Mouse (Mus musculus): ENCODE measurements around the gene Whrn. TPM values are rescaled to one million over a fixed set of nuclear protein-coding genes. Genes with fewer than 3 reads are reported as not detected.

Gene Whrn
- total and polyA plus RNA-seq, 2 experiments = 0.37 to 0.89 TPM

DNA sequence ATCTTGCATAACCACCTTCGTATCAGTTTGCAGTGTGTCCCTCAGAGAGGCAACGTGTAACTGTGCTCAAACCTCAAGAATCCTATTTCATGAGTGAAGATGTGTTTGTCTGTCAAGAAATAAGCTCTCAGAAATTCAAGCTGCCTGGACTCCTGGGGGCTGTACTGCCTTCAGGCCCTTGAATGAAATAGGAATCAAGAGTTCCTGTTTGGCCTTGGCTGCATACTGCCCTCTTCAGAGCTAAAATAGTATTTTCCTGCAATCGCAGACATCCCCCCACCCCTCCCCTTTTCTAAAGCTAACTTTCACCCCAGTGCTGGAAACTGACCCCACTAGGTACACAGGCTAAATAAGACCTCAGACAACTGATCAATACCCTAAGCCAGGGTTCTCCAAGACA, 2.6 kb upstream of the Whrn start:
- Histone ChIP-seq H3K9ac (ENCODE audit: low read depth, low read length) (no peak overlapping the region), H3K79me2 (ENCODE audit: control insufficient read depth, insufficient read depth, low read length) (no peaks in the 10 kb centered on the region), H3K4me3 (ENCODE audit: insufficient read depth, low read depth, low read length) (no peak overlapping the region), H3K27me3 (ENCODE audit: control insufficient read depth, insufficient read depth, low read length) (peaks cover 6% of the 10 kb centered on the region), H3K27ac (replicated peaks; ENCODE audit: insufficient read depth, low read depth, low read length) (no peak overlapping the region), H3K4me1 (ENCODE audit: control insufficient read depth, insufficient read depth, low read length) (peaks cover 3% of the 10 kb centered on the region), H3K36me3 (ENCODE audit: control insufficient read depth, insufficient read depth, low read length) (no peaks in the 10 kb centered on the region)
- TF ChIP-seq CTCF (IDR thresholded peaks at IDR 0.05; ENCODE audit: low read depth, low read length) (no peak), POLR2A (IDR thresholded peaks at IDR 0.05; ENCODE audit: extremely low read depth, insufficient read depth, low read length) (no peak)
- 38% methylated on average over 3 of the region's 3 CpGs for WGBS
- DNase-seq (ENCODE audit: extremely low read depth, low read depth, low spot score) = no peak

DNA sequence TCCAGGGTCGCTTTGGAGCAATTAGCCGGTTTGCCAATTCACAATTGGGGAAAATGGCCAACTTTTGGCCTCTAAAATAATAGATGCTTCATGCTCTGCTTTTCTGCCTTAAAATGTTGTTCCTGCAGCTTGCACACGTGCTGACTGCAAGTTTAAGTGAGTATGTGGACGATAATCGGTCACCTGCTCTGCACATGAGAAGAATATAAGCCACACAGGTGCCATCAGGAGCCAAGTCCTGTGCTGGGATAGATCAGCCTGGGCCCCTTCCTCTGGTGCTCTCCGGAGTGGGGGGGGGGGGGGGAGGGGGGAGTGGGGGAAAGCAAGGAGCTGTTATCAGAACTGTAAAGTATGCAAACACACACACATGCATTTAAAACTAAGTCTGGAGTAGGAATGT, 521 bp upstream of the Whrn start:
- Histone ChIP-seq H3K4me1 (ENCODE audit: control insufficient read depth, insufficient read depth, low read length) (peaks cover 3% of the 10 kb centered on the region), H3K27ac (replicated peaks; ENCODE audit: insufficient read depth, low read depth, low read length) (no peak overlapping the region), H3K36me3 (ENCODE audit: control insufficient read depth, insufficient read depth, low read length) (no peaks in the 10 kb centered on the region), H3K4me3 (ENCODE audit: insufficient read depth, low read depth, low read length) (peak overlapping the region; percentile 45), H3K27me3 (ENCODE audit: control insufficient read depth, insufficient read depth, low read length) (peaks cover 6% of the 10 kb centered on the region), H3K79me2 (ENCODE audit: control insufficient read depth, insufficient read depth, low read length) (no peaks in the 10 kb centered on the region), H3K9ac (ENCODE audit: low read depth, low read length) (peak overlapping the region; percentile 32; the same call in 1 of the 2 replicates)
- TF ChIP-seq CTCF (IDR thresholded peaks at IDR 0.05; ENCODE audit: low read depth, low read length) = no peak
- no peak for TF ChIP-seq POLR2A (IDR thresholded peaks at IDR 0.05; ENCODE audit: extremely low read depth, insufficient read depth, low read length)
- WGBS = 15% methylated on average over 6 of the region's 6 CpGs
- peak; percentile 6 for DNase-seq (ENCODE audit: extremely low read depth, low read depth, low spot score)

DNA sequence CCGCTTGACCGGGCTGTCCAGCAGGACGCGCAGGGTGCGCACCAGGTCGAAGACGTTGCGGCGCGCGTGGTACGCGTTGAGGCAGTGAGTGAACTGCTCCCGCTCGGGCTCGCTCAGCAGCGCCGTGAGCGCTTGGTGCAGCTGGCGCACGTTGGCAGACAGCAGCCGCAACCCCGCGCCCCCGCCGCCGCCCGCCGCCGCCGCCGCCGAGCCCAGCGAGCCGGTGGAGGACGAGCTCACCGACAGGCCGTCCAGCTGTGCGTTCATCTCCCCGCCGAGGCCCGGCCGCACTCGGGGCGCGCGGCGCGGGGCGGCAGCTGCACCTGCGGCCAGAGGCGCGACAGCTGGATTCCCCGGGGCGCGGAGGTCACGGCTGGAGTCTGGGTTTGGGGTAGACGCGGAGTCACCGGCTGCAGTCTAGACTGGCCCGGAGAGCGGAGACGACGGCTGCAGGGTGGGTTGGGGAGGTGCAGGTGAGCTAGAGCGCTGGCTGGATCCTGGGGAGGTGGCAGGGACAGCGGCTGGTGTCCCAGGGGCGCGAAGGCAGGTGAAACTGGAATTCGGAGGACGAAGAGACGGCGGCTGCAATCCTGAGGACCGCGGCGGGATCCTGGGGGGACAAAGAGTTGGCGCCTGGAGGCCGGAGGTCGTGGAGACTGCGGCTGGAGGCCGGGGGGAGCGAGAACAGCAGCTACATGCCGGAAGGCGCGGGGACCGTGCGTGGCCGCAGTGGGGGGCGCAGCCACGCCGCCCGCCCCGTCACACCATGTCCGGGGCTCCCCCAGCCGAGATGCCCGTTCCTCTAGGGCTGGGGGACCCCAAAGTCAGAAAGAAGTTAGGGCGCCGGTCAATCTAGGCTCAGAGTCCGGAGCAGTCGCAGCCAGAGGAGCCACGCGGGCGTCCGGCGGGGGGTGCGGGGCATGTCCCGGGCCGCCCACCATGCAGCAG, 550 bp downstream of the Whrn start:
- Histone ChIP-seq H3K27me3 (ENCODE audit: control insufficient read depth, insufficient read depth, low read length) (peaks cover 6% of the 10 kb centered on the region), H3K36me3 (ENCODE audit: control insufficient read depth, insufficient read depth, low read length) (no peaks in the 10 kb centered on the region), H3K4me3 (ENCODE audit: insufficient read depth, low read depth, low read length) (peak overlapping the region; percentile 66), H3K27ac (replicated peaks; ENCODE audit: insufficient read depth, low read depth, low read length) (no peak overlapping the region), H3K9ac (ENCODE audit: low read depth, low read length) (peak overlapping the region; percentile 76), H3K79me2 (ENCODE audit: control insufficient read depth, insufficient read depth, low read length) (no peaks in the 10 kb centered on the region), H3K4me1 (ENCODE audit: control insufficient read depth, insufficient read depth, low read length) (peaks cover 3% of the 10 kb centered on the region)
- peak; percentile 18 for DNase-seq (ENCODE audit: extremely low read depth, low read depth, low spot score)
- WGBS = 1% methylated on average over 106 of the region's 107 CpGs
- TF ChIP-seq CTCF (IDR thresholded peaks at IDR 0.05; ENCODE audit: low read depth, low read length) (no peak), POLR2A (IDR thresholded peaks at IDR 0.05; ENCODE audit: extremely low read depth, insufficient read depth, low read length) (no peak)

DNA sequence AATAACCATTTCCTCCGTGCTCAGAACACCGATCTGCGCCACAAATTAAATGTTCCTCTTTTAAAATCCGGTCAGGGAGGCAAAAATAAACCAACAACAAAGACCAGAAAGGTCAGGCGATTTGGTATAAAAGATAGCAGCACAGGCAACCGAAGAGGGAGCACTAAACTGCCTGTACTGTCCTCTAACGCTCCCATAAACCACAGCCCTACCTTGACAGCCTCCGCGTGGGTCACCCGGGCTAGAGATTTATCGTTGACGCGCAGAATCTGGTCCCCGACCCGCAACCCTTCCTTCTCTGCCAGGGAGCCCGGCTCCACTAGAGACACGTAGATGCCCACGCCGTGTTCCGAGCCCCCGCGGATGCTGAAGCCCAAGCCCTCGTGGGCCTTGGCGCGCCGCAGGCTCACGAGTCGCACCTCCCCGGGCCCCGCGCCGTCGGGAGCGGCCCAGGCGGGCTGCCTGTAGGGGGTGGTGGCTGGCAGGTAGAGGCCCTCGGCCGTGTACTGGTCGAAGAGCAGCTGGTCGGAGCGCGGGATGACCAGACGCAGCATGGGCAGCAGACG, 1.3 kb downstream of the Whrn start:
- no peak overlapping the region for H3K9ac ChIP-seq (ENCODE audit: low read depth, low read length)
- H3K27me3 ChIP-seq (ENCODE audit: control insufficient read depth, insufficient read depth, low read length) = peaks cover 6% of the 10 kb centered on the region
- peaks cover 3% of the 10 kb centered on the region for H3K4me1 ChIP-seq (ENCODE audit: control insufficient read depth, insufficient read depth, low read length)
- WGBS = 12% methylated on average over 43 of the region's 43 CpGs
- H3K4me3 ChIP-seq (ENCODE audit: insufficient read depth, low read depth, low read length) = peak overlapping the region; percentile 4; the same call in 1 of the 2 replicates
- TF ChIP-seq CTCF (IDR thresholded peaks at IDR 0.05; ENCODE audit: low read depth, low read length) (no peak), POLR2A (IDR thresholded peaks at IDR 0.05; ENCODE audit: extremely low read depth, insufficient read depth, low read length) (no peak)
- no peak overlapping the region for H3K27ac ChIP-seq (replicated peaks; ENCODE audit: insufficient read depth, low read depth, low read length)
- no peaks in the 10 kb centered on the region for H3K79me2 ChIP-seq (ENCODE audit: control insufficient read depth, insufficient read depth, low read length)
- H3K36me3 ChIP-seq (ENCODE audit: control insufficient read depth, insufficient read depth, low read length) = no peaks in the 10 kb centered on the region
- DNase-seq (ENCODE audit: extremely low read depth, low read depth, low spot score) = no peak

DNA sequence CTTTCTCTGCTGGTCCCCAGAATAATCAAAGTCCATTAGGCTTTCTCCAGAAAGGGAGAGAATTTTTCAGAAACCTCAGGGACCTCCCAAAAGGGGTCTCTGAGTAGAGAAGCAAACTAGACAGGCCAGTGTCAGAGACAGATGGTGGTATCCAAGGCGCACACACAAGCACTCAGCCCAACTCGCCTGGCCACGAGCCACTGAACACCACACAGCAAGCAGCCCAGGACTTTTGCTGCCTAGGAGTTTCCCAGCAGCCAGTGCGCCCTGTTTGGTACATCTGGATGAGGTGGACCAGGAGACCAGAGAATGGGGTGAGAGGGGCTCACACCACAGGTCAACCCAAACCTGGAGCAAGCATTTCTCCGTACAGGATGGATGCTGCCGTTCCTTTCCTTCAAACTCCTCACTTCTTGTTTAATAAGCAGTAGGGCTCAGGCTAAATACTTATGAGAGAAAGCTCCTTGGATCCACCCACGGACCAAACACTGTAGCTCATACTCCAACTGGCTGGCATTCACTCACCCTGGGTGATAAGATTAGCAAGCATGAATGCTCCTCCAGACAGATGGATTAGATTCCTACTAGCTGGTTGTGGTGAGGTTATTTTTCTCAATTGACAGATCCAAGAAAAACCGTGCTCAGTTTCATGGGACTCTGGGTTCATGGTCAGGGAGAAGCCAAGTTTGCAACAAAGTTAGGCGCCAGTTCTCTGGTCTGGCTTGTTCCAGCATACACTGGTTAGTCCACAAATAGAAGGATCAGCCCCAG, 2.3 kb downstream of the Whrn start:
- 89% methylated on average over 9 of the region's 9 CpGs for WGBS
- DNase-seq (ENCODE audit: extremely low read depth, low read depth, low spot score) = no peak
- Histone ChIP-seq H3K27me3 (ENCODE audit: control insufficient read depth, insufficient read depth, low read length) (peaks cover 6% of the 10 kb centered on the region), H3K4me3 (ENCODE audit: insufficient read depth, low read depth, low read length) (no peak overlapping the region), H3K4me1 (ENCODE audit: control insufficient read depth, insufficient read depth, low read length) (peaks cover 3% of the 10 kb centered on the region), H3K27ac (replicated peaks; ENCODE audit: insufficient read depth, low read depth, low read length) (no peak overlapping the region), H3K9ac (ENCODE audit: low read depth, low read length) (no peak overlapping the region), H3K36me3 (ENCODE audit: control insufficient read depth, insufficient read depth, low read length) (no peaks in the 10 kb centered on the region), H3K79me2 (ENCODE audit: control insufficient read depth, insufficient read depth, low read length) (no peaks in the 10 kb centered on the region)
- TF ChIP-seq CTCF (IDR thresholded peaks at IDR 0.05; ENCODE audit: low read depth, low read length) (no peak), POLR2A (IDR thresholded peaks at IDR 0.05; ENCODE audit: extremely low read depth, insufficient read depth, low read length) (no peak)
